Mouse (Mus musculus): Measurements from ENCODE around the gene Smarcc1. TPM values are rescaled to one million over a fixed set of nuclear protein-coding genes. Genes with fewer than 3 reads are reported as not detected.

Smarcc1 gene
- polyA plus RNA-seq, 1 experiment from 2014 or later = 26.4 TPM

GRCm38 (mm10) chr9:110130896-110131524 is 13.5 kb downstream of the Smarcc1 start:
- Histone ChIP-seq H3K4me1 (ENCODE audit: insufficient read depth, low read depth, low read length) (peaks cover 3% of the 10 kb centered on the region; the same call in 1 of the 2 replicates), H3K4me3 (ENCODE audit: low read depth, low read length) (peak overlapping the region; percentile 88), H3K4me2 (replicated peaks; ENCODE audit: low read depth, low read length) (peak overlapping the region; percentile 91), H3K27ac (ENCODE audit: low read length) (peak overlapping the region; percentile 80), H3K36me3 (ENCODE audit: insufficient read depth, low read length) (no peaks in the 10 kb centered on the region), H3K9ac (replicated peaks; ENCODE audit: low read depth) (peak overlapping the region; percentile 69), H3K9me3 (ENCODE audit: low read length) (no peaks in the 10 kb centered on the region), H3K27me3 (replicated peaks; ENCODE audit: insufficient read depth, low read length) (no peaks in the 10 kb centered on the region)
- TF ChIP-seq CTCF (IDR thresholded peaks at IDR 0.05) (no peak), EP300 (IDR thresholded peaks at IDR 0.05) (no peak)
- 11% methylated on average over 10 of the region's 10 CpGs for WGBS
- DNase-seq (ENCODE audit: low spot score) = no peak
- no peak for ATAC-seq

DNA sequence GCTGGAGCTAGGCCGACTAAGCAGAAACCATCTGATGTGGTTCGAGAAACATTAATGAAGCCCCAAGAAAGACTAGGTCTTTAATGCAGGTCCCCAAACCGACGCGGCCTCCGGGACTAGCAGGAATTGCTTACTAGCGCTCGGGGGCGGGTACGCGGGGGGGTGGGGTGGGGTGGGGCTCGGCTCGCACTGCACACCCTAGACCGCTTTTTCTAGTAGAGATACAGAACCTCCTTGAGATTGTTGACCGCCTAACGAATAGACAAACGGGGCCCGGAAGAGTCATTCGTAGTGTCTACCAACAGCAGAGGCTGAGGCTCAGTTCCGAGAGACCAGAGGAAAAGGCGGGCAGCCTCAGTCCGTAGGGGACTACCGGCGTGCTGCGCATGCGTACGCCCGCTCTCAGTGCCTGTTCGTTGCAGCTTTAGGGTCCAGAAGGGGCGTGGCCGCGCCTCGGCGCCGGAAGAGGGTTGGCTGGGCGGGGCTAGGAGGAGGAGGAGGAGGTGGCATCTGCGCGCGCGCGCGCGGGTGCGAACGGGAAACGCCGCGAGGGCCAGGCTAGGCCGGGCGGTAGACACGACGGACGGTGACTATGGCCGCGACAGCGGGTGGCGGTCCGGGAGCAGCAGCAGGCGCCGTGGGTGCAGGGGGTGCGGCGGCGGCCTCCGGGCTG is 14.2 kb downstream of the Smarcc1 start:
- peaks cover 3% of the 10 kb centered on the region; the same call in 1 of the 2 replicates for H3K4me1 ChIP-seq (ENCODE audit: insufficient read depth, low read depth, low read length)
- H3K4me2 ChIP-seq (replicated peaks; ENCODE audit: low read depth, low read length) = peak overlapping the region; percentile 91
- WGBS = under 1% methylated on average over 60 of the region's 64 CpGs
- H3K4me3 ChIP-seq (ENCODE audit: low read depth, low read length) = peak overlapping the region; percentile 88
- peak overlapping the region; percentile 69 for H3K9ac ChIP-seq (replicated peaks; ENCODE audit: low read depth)
- no peaks in the 10 kb centered on the region for H3K9me3 ChIP-seq (ENCODE audit: low read length)
- H3K36me3 ChIP-seq (ENCODE audit: insufficient read depth, low read length) = no peaks in the 10 kb centered on the region
- H3K27ac ChIP-seq (ENCODE audit: low read length) = peak overlapping the region; percentile 82
- DNase-seq (ENCODE audit: low spot score) (peak; percentile 99), ATAC-seq (peak; percentile 98)
- no peaks in the 10 kb centered on the region for H3K27me3 ChIP-seq (replicated peaks; ENCODE audit: insufficient read depth, low read length)
- TF ChIP-seq CTCF (IDR thresholded peaks at IDR 0.05) (no peak), EP300 (IDR thresholded peaks at IDR 0.05) (no peak)

DNA sequence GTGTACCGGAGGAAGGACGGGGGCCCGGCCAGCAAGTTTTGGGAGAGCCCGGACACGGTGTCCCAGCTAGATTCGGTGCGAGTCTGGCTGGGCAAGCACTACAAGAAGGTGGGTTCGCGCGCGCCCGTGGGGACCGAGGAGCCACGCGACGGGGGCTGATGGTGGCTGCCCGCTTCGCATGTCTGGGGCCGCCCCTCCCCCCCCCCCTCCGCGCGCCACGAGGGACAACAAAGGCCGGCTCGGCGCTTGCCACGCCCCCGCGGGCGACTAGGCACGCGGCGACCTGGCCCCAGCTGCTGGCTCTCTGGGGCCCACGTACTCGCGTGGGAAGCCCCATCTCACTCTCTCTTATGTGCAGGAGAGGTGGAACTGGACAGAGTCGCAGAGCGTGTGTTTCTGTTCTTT is 14.7 kb downstream of the Smarcc1 start:
- H3K27me3 ChIP-seq (replicated peaks; ENCODE audit: insufficient read depth, low read length) = no peaks in the 10 kb centered on the region
- peaks cover 3% of the 10 kb centered on the region; the same call in 1 of the 2 replicates for H3K4me1 ChIP-seq (ENCODE audit: insufficient read depth, low read depth, low read length)
- peak overlapping the region; percentile 88 for H3K4me3 ChIP-seq (ENCODE audit: low read depth, low read length)
- H3K9ac ChIP-seq (replicated peaks; ENCODE audit: low read depth) = peak overlapping the region; percentile 69
- peak overlapping the region; percentile 91 for H3K4me2 ChIP-seq (replicated peaks; ENCODE audit: low read depth, low read length)
- no peaks in the 10 kb centered on the region for H3K9me3 ChIP-seq (ENCODE audit: low read length)
- H3K27ac ChIP-seq (ENCODE audit: low read length) = peak overlapping the region; percentile 82
- under 1% methylated on average over 20 of the region's 38 CpGs for WGBS
- H3K36me3 ChIP-seq (ENCODE audit: insufficient read depth, low read length) = no peaks in the 10 kb centered on the region
- DNase-seq (ENCODE audit: low spot score) (no peak), ATAC-seq (peak; percentile 62)
- no peak for TF ChIP-seq EP300 (IDR thresholded peaks at IDR 0.05)
- TF ChIP-seq CTCF (IDR thresholded peaks at IDR 0.05) = no peak

DNA sequence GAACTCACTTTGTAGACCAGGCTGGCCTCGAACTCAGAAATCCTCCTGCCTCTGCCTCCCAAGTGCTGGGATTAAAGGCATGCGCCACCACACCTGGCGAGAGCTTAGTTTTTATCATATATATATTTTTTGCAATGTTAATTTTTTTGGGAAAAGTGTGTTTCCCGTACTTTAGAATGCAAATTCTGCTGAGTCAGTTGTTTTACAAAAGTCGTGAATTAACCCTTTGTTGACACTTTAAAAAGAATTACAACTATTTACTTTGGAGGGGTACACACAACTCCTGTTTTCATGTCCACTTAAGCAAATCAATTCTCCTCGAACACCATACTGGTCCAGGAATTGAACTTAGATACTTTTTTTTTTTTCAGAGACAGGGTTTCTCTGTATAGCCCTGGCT is 15.4 kb downstream of the Smarcc1 start:
- ATAC-seq (no peak), DNase-seq (ENCODE audit: low spot score) (no peak)
- WGBS = 43% methylated on average over 6 of the region's 6 CpGs
- TF ChIP-seq EP300 (IDR thresholded peaks at IDR 0.05) = no peak
- Histone ChIP-seq H3K27ac (ENCODE audit: low read length) (no peak overlapping the region), H3K4me3 (ENCODE audit: low read depth, low read length) (0 out of 2 replicates have a peak overlapping the region, but pooled peaks have one; percentile 88), H3K9me3 (ENCODE audit: low read length) (no peaks in the 10 kb centered on the region), H3K4me1 (ENCODE audit: insufficient read depth, low read depth, low read length) (peaks cover 3% of the 10 kb centered on the region; the same call in 1 of the 2 replicates), H3K36me3 (ENCODE audit: insufficient read depth, low read length) (no peaks in the 10 kb centered on the region), H3K4me2 (replicated peaks; ENCODE audit: low read depth, low read length) (peak overlapping the region; percentile 91), H3K9ac (replicated peaks; ENCODE audit: low read depth) (no peak overlapping the region), H3K27me3 (replicated peaks; ENCODE audit: insufficient read depth, low read length) (no peaks in the 10 kb centered on the region)

DNA sequence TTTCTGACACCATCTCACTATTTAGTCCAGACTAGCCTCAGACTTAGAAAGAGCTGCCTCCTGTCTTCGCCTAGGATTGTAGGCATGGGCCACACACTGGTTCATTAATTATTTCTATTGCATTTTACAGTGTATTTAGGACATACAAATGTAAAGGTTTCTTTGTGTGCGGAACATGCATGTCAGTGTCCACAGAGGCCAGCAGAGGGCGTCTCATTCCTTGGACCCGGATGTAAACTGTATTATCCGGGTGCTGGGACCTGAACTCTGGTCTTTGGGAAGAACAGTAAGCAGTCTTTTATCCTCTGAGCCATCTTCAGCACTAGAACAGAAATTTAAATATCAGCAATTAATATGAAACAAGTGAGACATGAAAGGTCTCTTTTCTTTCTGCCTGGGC is 16.7 kb downstream of the Smarcc1 start:
- Histone ChIP-seq H3K27me3 (replicated peaks; ENCODE audit: insufficient read depth, low read length) (no peaks in the 10 kb centered on the region), H3K4me3 (ENCODE audit: low read depth, low read length) (no peak overlapping the region), H3K36me3 (ENCODE audit: insufficient read depth, low read length) (no peaks in the 10 kb centered on the region), H3K4me2 (replicated peaks; ENCODE audit: low read depth, low read length) (no peak overlapping the region), H3K9ac (replicated peaks; ENCODE audit: low read depth) (no peak overlapping the region), H3K27ac (ENCODE audit: low read length) (no peak overlapping the region), H3K9me3 (ENCODE audit: low read length) (no peaks in the 10 kb centered on the region), H3K4me1 (ENCODE audit: insufficient read depth, low read depth, low read length) (peaks cover 3% of the 10 kb centered on the region; the same call in 1 of the 2 replicates)
- ATAC-seq = no peak
- WGBS = 81% methylated on average over 5 of the region's 5 CpGs
- peak; percentile 38 for TF ChIP-seq CTCF (IDR thresholded peaks at IDR 0.05)
- no peak for TF ChIP-seq EP300 (IDR thresholded peaks at IDR 0.05)
- no peak for DNase-seq (ENCODE audit: low spot score)

GRCm38 (mm10) chr9:110139119-110139518 is 21.6 kb downstream of the Smarcc1 start:
- ATAC-seq (no peak), DNase-seq (ENCODE audit: low spot score) (no peak)
- no peak overlapping the region for H3K4me2 ChIP-seq (replicated peaks; ENCODE audit: low read depth, low read length)
- no peak for TF ChIP-seq CTCF (IDR thresholded peaks at IDR 0.05)
- TF ChIP-seq EP300 (IDR thresholded peaks at IDR 0.05) = no peak
- WGBS = 82% methylated on average over 4 of the region's 4 CpGs
- H3K4me1 ChIP-seq (ENCODE audit: insufficient read depth, low read depth, low read length) = no peaks in the 10 kb centered on the region
- H3K36me3 ChIP-seq (ENCODE audit: insufficient read depth, low read length) = no peaks in the 10 kb centered on the region; the same call in 1 of the 2 replicates
- no peak overlapping the region for H3K9ac ChIP-seq (replicated peaks; ENCODE audit: low read depth)
- no peak overlapping the region for H3K4me3 ChIP-seq (ENCODE audit: low read depth, low read length)
- H3K27me3 ChIP-seq (replicated peaks; ENCODE audit: insufficient read depth, low read length) = no peaks in the 10 kb centered on the region
- H3K9me3 ChIP-seq (ENCODE audit: low read length) = no peaks in the 10 kb centered on the region
- no peak overlapping the region for H3K27ac ChIP-seq (ENCODE audit: low read length)

Measured in lung, postnatal 0 days (tissue).